Mouse (Mus musculus): ENCODE results near the gene Chka. TPM values are rescaled to one million over a fixed set of nuclear protein-coding genes. Genes with fewer than 3 reads are reported as not detected.

Gene Chka
- total and polyA plus RNA-seq, 3 experiments, result 7.6 to 13.0 (median 10.1) TPM

DNA sequence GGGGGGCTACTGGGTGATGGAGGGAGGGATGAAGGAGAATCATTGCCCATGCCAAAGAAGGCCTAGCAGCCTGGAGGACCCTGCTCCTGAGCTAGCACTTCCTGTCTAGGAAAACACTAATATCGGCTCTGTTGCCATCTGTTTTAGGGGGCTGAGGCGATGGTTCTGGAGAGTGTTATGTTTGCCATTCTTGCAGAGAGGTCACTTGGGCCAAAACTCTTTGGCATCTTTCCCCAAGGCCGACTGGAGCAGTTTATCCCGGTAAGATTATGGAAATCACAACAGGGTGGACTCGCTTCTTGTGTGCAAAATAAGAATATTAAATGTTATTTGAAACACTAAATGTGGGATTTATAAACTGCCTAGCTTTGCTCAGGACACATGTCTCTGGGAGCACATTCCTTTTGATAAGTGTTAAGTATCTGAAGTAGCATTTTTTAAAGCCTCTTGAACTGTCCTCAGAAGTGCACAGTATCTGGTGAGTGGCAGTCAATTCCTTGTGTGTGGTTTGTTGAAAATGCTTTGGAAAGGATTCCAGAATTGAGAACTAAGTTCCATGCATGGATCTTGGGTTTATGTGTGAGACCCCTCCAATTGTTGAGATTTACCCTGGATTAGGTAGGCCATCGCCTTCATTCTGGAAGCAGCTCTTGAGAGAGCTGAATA, 32.9 kb downstream of the Chka start:
- Histone ChIP-seq H3K36me3 (replicated peaks in 1 of 2; ENCODE audit: control insufficient read depth in 1 of 2, insufficient read depth in 1 of 2, low read length in 1 of 2) (peaks cover 15 to 52% of the 10 kb centered on the region in 2 experiments), H3K4me2 (ENCODE audit: insufficient read depth, low read depth, poor library complexity, severe bottlenecking) (no peak overlapping the region), H3K4me1 (ENCODE audit: control insufficient read depth in 1 of 2, insufficient read depth in 2 of 2) (peaks cover 0 to 7% of the 10 kb centered on the region in 2 experiments; a peak in 2 of 4 replicates), H3K27ac (ENCODE audit: insufficient read depth, low read depth) (no peak overlapping the region), H3K9ac (ENCODE audit: insufficient read depth, low read depth) (no peak overlapping the region), H3K4me3 (replicated peaks in 1 of 3; ENCODE audit: low read depth in 2 of 3, low read length in 2 of 3, poor library complexity in 1 of 3) (no peak overlapping the region), H3K9me3 (replicated peaks; ENCODE audit: low read length) (no peaks in the 10 kb centered on the region), H3K79me2 (replicated peaks; ENCODE audit: control insufficient read depth, extremely low read depth, insufficient read depth, poor library complexity, severe bottlenecking) (no peaks in the 10 kb centered on the region), H3K27me3 (replicated peaks) (no peaks in the 10 kb centered on the region)
- no peak for DNase-seq (ENCODE audit: extremely low read depth)
- TF ChIP-seq NELFE (IDR thresholded peaks at IDR 0.05; ENCODE audit: low read depth, low read length) (no peak), USF1 (IDR thresholded peaks at IDR 0.05; ENCODE audit: low read depth, low read length) (no peak), RAD21 (IDR thresholded peaks at IDR 0.05; ENCODE audit: low read depth, low read length) (no peak), NRF1 (IDR thresholded peaks at IDR 0.05; ENCODE audit: low read depth, low read length) (no peak), ZC3H11A (IDR thresholded peaks at IDR 0.05; ENCODE audit: low read depth, low read length) (no peak), SIN3A (IDR thresholded peaks at IDR 0.05; ENCODE audit: low read length) (no peak), MYC (IDR thresholded peaks at IDR 0.05; ENCODE audit: low read depth, low read length) (no peak), MAX (IDR thresholded peaks at IDR 0.05; ENCODE audit: low read length) (no peak), ZNF384 (IDR thresholded peaks at IDR 0.05; ENCODE audit: low read depth, low read length) (no peak), TCF12 (IDR thresholded peaks at IDR 0.05; ENCODE audit: low read depth, low read length) (no peak)
- in situ Hi-C loops (cut with MboI; ENCODE audit: low pct_ligation_motif_present, low pct_unique_long_range_greater_than_20kb, low sequenced_read_pairs) (no loop called here), dilution Hi-C loops (cut with MboI; ENCODE audit: extremely low pct_ligation_motif_present, extremely low pct_unique_long_range_greater_than_20kb, low sequenced_read_pairs) (no loop called here)

GRCm38 (mm10) chr19:3889096-3889495, 37.5 kb downstream of the Chka start:
- no peak overlapping the region for H3K4me2 ChIP-seq (ENCODE audit: insufficient read depth, low read depth, poor library complexity, severe bottlenecking)
- in situ Hi-C loops (cut with MboI; ENCODE audit: low pct_ligation_motif_present, low pct_unique_long_range_greater_than_20kb, low sequenced_read_pairs), result no loop called here
- TF ChIP-seq SMC3 (IDR thresholded peaks at IDR 0.05; ENCODE audit: low read depth, low read length) (no peak), BHLHE40 (IDR thresholded peaks at IDR 0.05; ENCODE audit: low read depth, low read length) (no peak), ZNF384 (IDR thresholded peaks at IDR 0.05; ENCODE audit: low read depth, low read length) (no peak), TCF12 (IDR thresholded peaks at IDR 0.05; ENCODE audit: low read depth, low read length) (no peak), RCOR1 (conservative IDR thresholded peaks at IDR 0.05; ENCODE audit: low read depth, low read length) (no peak), CHD2 (IDR thresholded peaks at IDR 0.05; ENCODE audit: low read length) (no peak), NELFE (IDR thresholded peaks at IDR 0.05; ENCODE audit: low read depth, low read length) (no peak), ETS1 (conservative IDR thresholded peaks at IDR 0.05; ENCODE audit: low read depth, low read length) (no peak), ELF1 (IDR thresholded peaks at IDR 0.05; ENCODE audit: low read depth, low read length) (no peak), MXI1 (IDR thresholded peaks at IDR 0.05; ENCODE audit: low read depth, low read length) (no peak), GABPA (IDR thresholded peaks at IDR 0.05; ENCODE audit: insufficient replicate concordance, low read depth, low read length) (no peak), USF2 (conservative IDR thresholded peaks at IDR 0.05; ENCODE audit: low read depth, low read length) (no peak), MEF2A (IDR thresholded peaks at IDR 0.05; ENCODE audit: borderline replicate concordance, low read depth, low read length) (no peak), POLR2A (IDR thresholded peaks at IDR 0.05; ENCODE audit: low read depth, low read length) (no peak)

More at GRCm38 (mm10) chr19:3889096-3889495, 37.5 kb downstream of the Chka start:
- dilution Hi-C loops (cut with MboI; ENCODE audit: extremely low pct_ligation_motif_present, extremely low pct_unique_long_range_greater_than_20kb, low sequenced_read_pairs), result no loop called here
- no peak for DNase-seq (ENCODE audit: extremely low read depth)
- no peaks in the 10 kb centered on the region for H3K9me3 ChIP-seq (replicated peaks; ENCODE audit: low read length)
- no peaks in the 10 kb centered on the region for H3K27me3 ChIP-seq (replicated peaks)
- H3K9ac ChIP-seq (ENCODE audit: insufficient read depth, low read depth), result no peak overlapping the region
- no peaks in the 10 kb centered on the region for H3K4me1 ChIP-seq (ENCODE audit: control insufficient read depth in 1 of 2, insufficient read depth in 2 of 2)
- no peaks in the 10 kb centered on the region for H3K79me2 ChIP-seq (replicated peaks; ENCODE audit: control insufficient read depth, extremely low read depth, insufficient read depth, poor library complexity, severe bottlenecking)
- H3K36me3 ChIP-seq (replicated peaks in 1 of 2; ENCODE audit: control insufficient read depth in 1 of 2, insufficient read depth in 1 of 2, low read length in 1 of 2), result peaks cover 45 to 84% of the 10 kb centered on the region in 2 experiments
- no peak overlapping the region for H3K4me3 ChIP-seq (replicated peaks in 1 of 3; ENCODE audit: low read depth in 2 of 3, low read length in 2 of 3, poor library complexity in 1 of 3)
- no peak overlapping the region for H3K27ac ChIP-seq (ENCODE audit: insufficient read depth, low read depth)
